Mouse (Mus musculus) lung, postnatal 0 days (tissue): ENCODE data around the gene Sorbs1.

Experiments used
- CTCF ChIP-seq: IDR thresholded peaks from 2 replicates; pipeline ENCODE4 v1.5.1; 2016; ENCODE audit warnings: antibody characterized with exemption, mild to moderate bottlenecking
- EP300 ChIP-seq: IDR thresholded peaks from 2 replicates; pipeline ENCODE4 v1.6.1; 2016; ENCODE audit warnings: antibody characterized with exemption, mild to moderate bottlenecking, control low read depth

- TF ChIP-seq CTCF (no peak), EP300 (no peak)
Measured at GRCm38 (mm10) chr19:40555136-40555535, 41.6 kb upstream of the Sorbs1 start.
